Mouse (Mus musculus) neural tube, embryonic 12.5 days (tissue): ENCODE measurements at regions not wholly inside any gene's neighbourhood (a gene's known extent, or its start where the extent isn't known, plus 50 kb on each side); places are given as distances from the start of the nearest gene placed in this dataset.
"Not testable (repeated sequence)": the region's sequence is repeated elsewhere in the genome, so short reads cannot be mapped to it uniquely, and the experiment has no call there.

Experiments used
- ATAC-seq: fragments of 200-750 bp; cut with Nextera tagmentation; 2 replicates; pipeline ENCODE4 v1.8.0; 2017; ENCODE audit warnings: low read depth, mild to moderate bottlenecking, moderate TSS enrichment, moderate library complexity; ENCODE audit not compliant: low FRiP score
- H3K27ac ChIP-seq: fragments of 300-500 bp; sonication (generic); 2 replicates; pipeline ENCODE4 v1.5.1; 2016
- H3K27me3 ChIP-seq: fragments of 300-500 bp; sonication (generic); replicated peaks from 2 replicates; pipeline ENCODE4 v1.6.1; 2016; ENCODE audit warnings: mild to moderate bottlenecking
- H3K36me3 ChIP-seq: fragments of 300-500 bp; sonication (generic); 2 replicates; pipeline ENCODE4 v1.6.1; 2016; ENCODE audit warnings: mild to moderate bottlenecking
- H3K4me1 ChIP-seq: fragments of 300-500 bp; sonication (generic); 2 replicates; pipeline ENCODE4 v1.6.1; 2016
- H3K4me2 ChIP-seq: fragments of 300-500 bp; sonication (generic); replicated peaks from 2 replicates; pipeline ENCODE4 v1.6.1; 2016; ENCODE audit warnings: mild to moderate bottlenecking
- H3K4me3 ChIP-seq: fragments of 300-500 bp; sonication (generic); 2 replicates; pipeline ENCODE4 v1.5.1; 2016
- H3K9ac ChIP-seq: fragments of 300-500 bp; sonication (generic); 2 replicates; pipeline ENCODE4 v1.6.1; 2016; ENCODE audit warnings: mild to moderate bottlenecking
- H3K9me3 ChIP-seq: fragments of 300-500 bp; sonication (generic); 2 replicates; pipeline ENCODE4 v1.6.1; 2016; ENCODE audit warnings: mild to moderate bottlenecking
- WGBS: fragments of 180-500 bp; shearing (Covaris S2); methylation state at CpG from one replicate; pipeline ENCODE4 v1.1.7; 2016; 5-methylcytosine and 5-hydroxymethylcytosine counted together

DNA sequence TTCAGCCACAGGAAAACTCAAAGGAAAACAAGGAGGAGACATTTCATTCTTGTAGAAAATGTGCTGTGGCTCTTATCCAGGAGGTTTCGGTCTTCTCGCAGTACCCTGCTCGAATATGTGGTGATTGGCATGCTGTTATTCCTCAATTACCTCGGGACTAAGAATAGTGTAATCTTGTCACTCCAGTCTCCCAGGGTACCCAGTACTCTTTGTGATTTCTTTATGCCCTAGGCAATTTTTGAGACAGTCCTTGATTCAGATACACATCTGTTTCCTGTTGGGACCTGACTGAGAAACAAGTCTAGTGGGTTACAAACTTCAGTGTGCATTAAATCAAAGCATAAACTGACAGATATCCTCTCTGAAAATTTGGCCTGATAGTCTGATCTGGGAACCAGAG, 189.8 kb upstream of the Bet1 start:
- Histone ChIP-seq H3K9ac (no peak overlapping the region), H3K4me2 (no peak overlapping the region), H3K27ac (no peak overlapping the region), H3K4me1 (no peaks in the 10 kb centered on the region), H3K9me3 (no peaks in the 10 kb centered on the region), H3K36me3 (no peaks in the 10 kb centered on the region), H3K4me3 (no peak overlapping the region), H3K27me3 (no peaks in the 10 kb centered on the region)
- no peak for ATAC-seq
- WGBS, result 75% methylated on average over 4 of the region's 4 CpGs

DNA sequence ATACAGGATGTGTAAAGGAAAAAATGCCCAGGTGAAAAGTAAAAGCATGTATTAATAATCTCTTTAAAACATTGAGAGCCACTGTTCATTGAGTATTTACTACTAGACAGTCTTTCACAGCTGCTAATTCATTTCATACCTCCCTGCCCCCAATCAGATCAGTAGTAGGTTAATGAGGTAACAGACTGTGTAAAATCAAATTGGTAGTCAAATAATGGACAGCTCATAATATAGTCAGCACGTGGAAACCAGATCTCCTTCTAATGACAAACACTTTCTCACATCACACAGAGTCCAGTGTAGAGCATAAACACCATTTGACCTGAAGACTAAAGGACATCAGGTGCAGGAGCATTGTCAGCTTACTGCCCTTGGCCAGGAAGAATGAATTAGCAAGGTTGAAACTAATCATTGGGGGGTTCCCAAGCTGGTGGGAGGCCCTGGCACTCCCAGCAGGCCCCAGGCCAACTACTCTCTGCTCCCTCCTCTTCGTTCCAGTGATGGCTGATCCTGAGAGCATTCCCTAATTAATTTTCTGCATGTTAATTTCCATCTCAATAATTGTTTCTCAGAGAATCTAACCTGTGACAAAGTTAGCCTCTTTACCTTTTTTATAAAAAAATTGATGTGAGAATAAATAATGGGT, 190.6 kb upstream of the Bet1 start:
- Histone ChIP-seq H3K4me1 (no peaks in the 10 kb centered on the region), H3K4me2 (no peak overlapping the region), H3K9ac (no peak overlapping the region), H3K36me3 (no peaks in the 10 kb centered on the region), H3K9me3 (no peaks in the 10 kb centered on the region), H3K4me3 (no peak overlapping the region), H3K27me3 (no peaks in the 10 kb centered on the region), H3K27ac (no peak overlapping the region)
- ATAC-seq, result peak; percentile 65
- WGBS, result 35% methylated on average over 2 of the region's 2 CpGs

DNA sequence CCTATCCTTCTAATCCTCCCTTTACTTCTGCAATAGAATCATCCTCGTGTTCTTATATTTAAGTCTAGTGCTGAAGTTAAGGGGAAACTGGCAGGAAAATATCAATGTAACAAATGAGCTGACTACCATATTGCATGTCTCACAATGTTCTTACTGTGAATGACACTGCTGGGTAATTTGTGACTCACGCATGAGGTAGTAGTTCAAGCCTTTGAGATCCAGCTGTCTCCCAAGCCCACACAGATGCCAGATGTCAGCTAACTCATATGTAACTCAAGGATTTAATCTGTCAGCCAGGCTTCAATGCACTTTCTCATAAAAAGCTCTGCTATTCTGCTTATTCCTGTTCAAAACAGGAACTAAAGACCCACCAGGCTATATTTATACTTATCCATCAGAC, 204.6 kb upstream of the Bet1 start:
- Histone ChIP-seq H3K4me3 (no peak overlapping the region), H3K9ac (no peak overlapping the region), H3K27ac (no peak overlapping the region), H3K9me3 (no peaks in the 10 kb centered on the region), H3K27me3 (no peaks in the 10 kb centered on the region), H3K36me3 (no peaks in the 10 kb centered on the region), H3K4me2 (no peak overlapping the region), H3K4me1 (no peaks in the 10 kb centered on the region)
- ATAC-seq, result no peak
- WGBS, result 84% methylated on average over 2 of the region's 2 CpGs

DNA sequence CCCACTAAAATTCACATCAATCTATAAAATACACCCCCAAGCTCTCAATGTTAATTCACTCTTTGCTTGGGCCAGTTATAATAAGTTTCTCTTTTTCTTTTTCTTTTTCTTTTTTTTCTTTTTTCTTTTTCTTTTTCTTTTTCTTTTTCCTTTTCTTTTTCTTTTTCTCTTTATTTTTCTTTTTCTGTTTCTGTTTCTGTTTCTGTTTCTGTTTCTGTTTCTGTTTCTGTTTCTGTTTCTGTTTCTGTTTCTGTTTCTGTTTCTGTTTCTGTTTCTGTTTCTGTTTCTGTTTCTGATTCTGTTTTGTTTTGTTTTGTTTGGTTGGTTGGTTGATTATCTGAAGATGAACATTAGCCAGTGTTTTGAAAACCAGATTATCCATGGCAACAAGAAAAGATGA, 201.2 kb upstream of the Col1a2 start:
- not testable (repeated sequence) for H3K9me3 ChIP-seq, H3K9ac ChIP-seq, H3K4me1 ChIP-seq, ATAC-seq, H3K27me3 ChIP-seq, H3K4me3 ChIP-seq, H3K4me2 ChIP-seq, H3K27ac ChIP-seq, H3K36me3 ChIP-seq

DNA sequence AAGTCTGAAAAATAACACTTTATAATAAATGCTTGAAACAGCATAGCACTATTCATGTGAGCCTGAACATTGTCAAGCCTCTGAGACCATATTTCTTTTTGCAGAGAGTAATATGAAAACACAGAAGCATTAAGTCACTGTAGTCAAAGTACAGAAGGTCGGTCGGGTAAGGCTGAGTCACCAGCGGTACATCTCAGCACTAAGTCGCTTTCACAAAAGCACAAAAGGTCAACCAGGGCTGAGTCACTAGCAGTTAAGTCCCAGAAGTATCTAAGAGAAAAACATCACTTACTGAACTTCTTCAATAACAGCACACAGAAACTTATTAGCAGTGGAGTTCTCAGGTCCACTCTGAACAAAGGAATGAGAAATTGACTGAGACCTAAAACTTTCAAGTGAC, 154.7 kb upstream of the Col1a2 start:
- Histone ChIP-seq H3K4me1 (no peaks in the 10 kb centered on the region), H3K4me3 (no peak overlapping the region), H3K4me2 (no peak overlapping the region), H3K9ac (no peak overlapping the region), H3K36me3 (no peaks in the 10 kb centered on the region), H3K27me3 (no peaks in the 10 kb centered on the region), H3K9me3 (no peaks in the 10 kb centered on the region), H3K27ac (no peak overlapping the region)
- ATAC-seq, result no peak
- WGBS, result 90% methylated on average over 4 of the region's 4 CpGs

DNA sequence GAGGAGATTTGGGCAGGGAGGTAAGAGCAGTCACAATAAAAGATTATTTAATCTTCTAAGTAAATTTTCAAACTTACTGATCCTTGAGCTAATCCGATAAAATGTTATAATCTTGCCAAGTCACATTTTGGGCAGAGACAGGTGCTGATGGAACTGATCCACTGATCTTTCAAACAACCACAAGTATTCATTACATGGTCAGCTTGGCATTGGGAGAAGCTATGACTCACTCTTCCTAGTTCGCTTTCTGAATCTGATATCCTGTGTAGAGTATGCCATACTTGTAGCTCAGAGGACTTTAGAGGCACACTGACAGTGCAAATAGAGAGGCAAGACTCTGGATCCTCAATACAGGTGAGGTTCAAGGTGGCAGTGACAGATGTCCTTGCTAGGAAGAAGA, 142.4 kb upstream of the Col1a2 start:
- Histone ChIP-seq H3K9ac (no peak overlapping the region), H3K9me3 (no peaks in the 10 kb centered on the region), H3K4me3 (no peak overlapping the region), H3K36me3 (no peaks in the 10 kb centered on the region), H3K4me2 (no peak overlapping the region), H3K27me3 (no peaks in the 10 kb centered on the region), H3K27ac (no peak overlapping the region), H3K4me1 (no peaks in the 10 kb centered on the region)
- 93% methylated on average over 2 of the region's 2 CpGs for WGBS
- no peak for ATAC-seq

DNA sequence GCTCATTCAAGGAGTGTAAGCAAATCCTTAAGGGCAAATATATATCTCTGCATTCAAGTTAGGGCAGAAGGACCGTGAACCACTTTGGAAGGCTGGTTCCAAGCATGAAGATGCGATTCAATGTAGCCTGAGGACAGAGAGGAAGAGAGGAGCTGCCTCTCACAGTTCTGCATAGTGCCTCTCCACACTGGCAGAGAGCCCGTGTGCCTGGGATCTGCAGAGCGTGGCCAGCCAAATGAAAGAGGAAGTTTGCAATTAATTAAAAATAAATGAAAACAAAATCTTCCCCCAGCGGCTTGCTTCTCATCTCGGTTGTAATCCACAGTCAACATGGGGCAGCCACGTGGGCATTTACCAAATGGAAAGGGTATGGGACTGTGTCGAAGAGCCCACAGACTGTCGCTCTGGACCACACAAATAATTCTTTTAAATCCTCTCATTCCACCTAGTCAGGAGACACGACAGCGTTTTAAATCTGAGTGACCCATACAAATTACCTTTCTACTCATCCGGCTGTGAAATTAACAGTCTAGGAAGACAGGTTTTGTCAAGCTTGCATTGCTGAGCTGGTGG, 129.1 kb upstream of the Col1a2 start:
- Histone ChIP-seq H3K27ac (no peak overlapping the region), H3K9me3 (no peaks in the 10 kb centered on the region), H3K4me3 (no peak overlapping the region), H3K27me3 (no peaks in the 10 kb centered on the region), H3K36me3 (no peaks in the 10 kb centered on the region), H3K9ac (no peak overlapping the region), H3K4me2 (no peak overlapping the region), H3K4me1 (no peaks in the 10 kb centered on the region)
- WGBS, result 81% methylated on average over 12 of the region's 12 CpGs
- no peak for ATAC-seq

DNA sequence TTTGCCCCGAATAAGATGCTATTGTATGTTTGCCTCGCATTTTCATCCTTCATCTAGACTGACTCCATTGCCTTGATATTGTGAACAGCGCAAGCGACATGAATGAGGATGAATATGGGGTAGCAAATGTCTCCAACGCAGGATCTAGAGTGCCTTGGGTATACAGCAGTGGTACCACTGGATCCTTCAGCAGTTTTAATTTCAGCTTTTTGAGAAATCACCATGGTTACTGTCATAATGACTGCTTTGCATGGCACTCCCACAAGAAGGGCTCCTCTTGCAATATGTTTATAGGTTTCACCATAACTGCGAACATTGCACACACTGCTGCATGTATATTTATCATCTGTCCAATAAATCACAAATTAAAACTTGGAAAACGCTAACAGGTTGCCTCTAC, 107.8 kb upstream of the Col1a2 start:
- Histone ChIP-seq H3K4me1 (peaks cover 12% of the 10 kb centered on the region), H3K4me2 (no peak overlapping the region), H3K9me3 (no peaks in the 10 kb centered on the region), H3K36me3 (no peaks in the 10 kb centered on the region), H3K27me3 (no peaks in the 10 kb centered on the region), H3K27ac (no peak overlapping the region), H3K9ac (no peak overlapping the region), H3K4me3 (no peak overlapping the region)
- ATAC-seq, result no peak
- 58% methylated on average over 7 of the region's 7 CpGs for WGBS

DNA sequence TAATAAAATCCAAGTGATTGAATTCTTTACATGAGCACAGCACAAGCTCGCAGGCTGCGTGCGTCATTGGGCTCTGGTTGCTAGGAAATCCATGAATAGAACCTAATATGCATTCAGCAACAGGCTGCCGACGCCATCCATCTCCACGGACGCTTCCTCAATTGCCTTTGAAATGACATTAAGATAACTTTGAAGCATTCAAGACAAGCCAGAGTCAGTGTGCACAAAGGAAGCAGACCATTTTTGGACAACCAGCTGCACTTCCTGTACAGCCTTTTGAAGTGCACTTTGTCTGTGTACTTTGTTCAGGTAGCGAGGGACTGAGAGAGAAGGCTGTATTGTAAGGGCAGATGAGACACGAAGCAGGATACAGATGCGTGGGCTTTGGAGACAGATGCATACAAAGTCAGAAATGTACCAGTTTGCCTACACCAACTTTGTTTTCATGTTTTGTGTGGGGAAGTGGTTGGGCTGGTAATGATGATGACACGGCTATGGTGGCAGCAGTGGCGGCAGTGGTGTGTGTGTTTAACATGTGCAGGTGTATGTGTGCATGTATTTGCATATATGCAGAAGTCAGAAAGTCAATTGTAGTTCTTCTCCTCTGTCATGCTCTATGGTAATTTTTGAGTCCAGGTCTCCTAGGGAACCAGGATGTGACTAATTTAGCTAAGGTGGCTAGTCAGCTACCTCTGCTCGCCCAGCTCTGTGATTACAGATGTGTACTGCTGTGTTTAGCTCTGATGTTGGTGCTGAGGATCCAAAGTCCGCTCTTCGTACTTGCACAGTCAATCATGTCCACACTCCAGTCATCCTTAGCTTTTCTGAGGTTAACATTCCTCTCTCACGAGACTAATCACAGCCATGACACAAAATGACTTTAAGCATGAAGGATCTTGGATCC, 106.7 kb upstream of the Col1a2 start:
- Histone ChIP-seq H3K9me3 (no peaks in the 10 kb centered on the region), H3K4me1 (peaks cover 12% of the 10 kb centered on the region), H3K4me3 (no peak overlapping the region), H3K9ac (no peak overlapping the region), H3K27ac (no peak overlapping the region), H3K36me3 (no peaks in the 10 kb centered on the region), H3K4me2 (peak overlapping the region; percentile 36), H3K27me3 (no peaks in the 10 kb centered on the region)
- ATAC-seq, result peak; percentile 52
- WGBS, result 41% methylated on average over 16 of the region's 16 CpGs

DNA sequence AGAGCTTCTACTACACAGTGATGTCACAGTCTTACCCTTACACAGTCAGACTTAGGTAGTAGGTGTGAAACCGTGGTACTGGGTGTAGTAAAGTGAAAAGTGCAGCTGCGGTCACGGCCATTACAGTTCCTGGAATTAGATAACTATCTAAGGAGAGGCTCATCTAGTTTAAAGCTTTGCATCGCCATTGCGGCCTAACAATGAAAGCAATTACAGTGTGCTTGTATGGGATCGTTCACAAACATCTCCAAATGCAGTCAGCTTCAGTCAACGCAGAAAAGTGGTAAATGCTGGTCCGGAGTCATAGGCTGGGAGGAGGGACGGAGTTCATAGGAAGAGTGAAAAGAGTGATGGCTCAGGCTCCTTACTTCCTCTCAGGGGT, 106.0 kb upstream of the Col1a2 start:
- 75% methylated on average over 9 of the region's 9 CpGs for WGBS

DNA sequence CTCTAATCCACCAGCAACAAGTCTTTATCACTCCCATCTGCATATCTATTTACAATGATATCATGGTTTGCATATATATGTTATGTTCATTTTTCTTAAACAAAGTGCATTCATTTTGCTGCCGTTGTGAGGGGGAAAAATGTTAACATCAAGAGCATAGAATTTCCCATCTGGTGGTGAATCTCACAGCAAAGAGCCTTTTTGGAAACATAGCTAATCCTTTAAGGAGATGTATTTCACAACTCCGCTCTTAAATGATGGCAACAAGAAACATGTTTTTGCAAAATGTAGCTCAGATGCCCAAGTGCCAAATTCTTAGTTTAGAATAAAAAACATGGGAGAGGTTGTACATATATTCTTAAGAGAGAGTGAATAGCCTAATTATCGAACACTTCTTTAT, 99.3 kb upstream of the Col1a2 start:
- Histone ChIP-seq H3K4me2 (no peak overlapping the region), H3K36me3 (no peaks in the 10 kb centered on the region), H3K4me1 (no peaks in the 10 kb centered on the region), H3K9me3 (no peaks in the 10 kb centered on the region), H3K27ac (no peak overlapping the region), H3K9ac (no peak overlapping the region), H3K27me3 (no peaks in the 10 kb centered on the region), H3K4me3 (no peak overlapping the region)
- ATAC-seq, result no peak
- WGBS, result 90% methylated on average over 3 of the region's 3 CpGs

More for the DNA sequence above, 106.0 kb upstream of the Col1a2 start:
- Histone ChIP-seq H3K9me3 (no peaks in the 10 kb centered on the region), H3K4me3 (no peak overlapping the region), H3K9ac (no peak overlapping the region), H3K27me3 (no peaks in the 10 kb centered on the region), H3K36me3 (no peaks in the 10 kb centered on the region), H3K4me1 (peaks cover 12% of the 10 kb centered on the region), H3K27ac (no peak overlapping the region), H3K4me2 (no peak overlapping the region)
- 0 out of 2 replicates have a peak, but pooled peaks have one; percentile 8 for ATAC-seq

DNA sequence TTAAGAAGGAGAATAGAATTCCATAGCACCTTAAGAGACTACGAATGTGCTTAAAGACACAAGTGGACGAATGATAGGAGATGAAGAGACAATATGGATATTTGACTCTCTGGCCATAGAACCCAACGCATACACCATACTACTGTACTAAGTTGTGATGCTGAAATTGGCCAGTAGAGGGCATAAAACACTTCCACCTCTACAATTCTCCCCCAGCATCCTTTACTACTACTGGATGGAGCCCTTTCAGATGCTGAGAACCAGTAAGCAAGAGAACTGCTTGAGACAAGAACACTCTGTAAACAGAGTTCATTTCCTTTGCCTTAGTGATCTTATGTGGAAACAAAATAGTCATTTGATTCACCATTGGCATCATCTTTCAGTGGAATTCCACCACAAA, 96.9 kb upstream of the Col1a2 start:
- Histone ChIP-seq H3K4me1 (no peaks in the 10 kb centered on the region), H3K27me3 (no peaks in the 10 kb centered on the region), H3K4me3 (no peak overlapping the region), H3K9ac (no peak overlapping the region), H3K27ac (no peak overlapping the region), H3K4me2 (no peak overlapping the region), H3K9me3 (no peaks in the 10 kb centered on the region), H3K36me3 (no peaks in the 10 kb centered on the region)
- no peak for ATAC-seq
- 56% methylated on average over 3 of the region's 3 CpGs for WGBS
